Mouse (Mus musculus): ENCODE results near the gene Nfkbiz. TPM values are rescaled to one million over a fixed set of nuclear protein-coding genes. Genes with fewer than 3 reads are reported as not detected.
"Not testable (repeated sequence)": the region's sequence is repeated elsewhere in the genome, so short reads cannot be mapped to it uniquely, and the experiment has no call there.

Gene Nfkbiz
- polyA plus RNA-seq, 1 experiment from 2014 or later: 7.8 TPM

GRCm38 (mm10) chr16:55863149-55863815 is 24.6 kb upstream of the Nfkbiz start:
- Histone ChIP-seq H3K9me3 (ENCODE audit: control insufficient read depth) (no peaks in the 10 kb centered on the region), H3K4me3 (ENCODE audit: low read depth, low read length) (no peak overlapping the region), H3K27ac (ENCODE audit: low read depth, low read length) (no peak overlapping the region), H3K36me3 (ENCODE audit: control insufficient read depth, insufficient read depth) (no peaks in the 10 kb centered on the region), H3K27me3 (replicated peaks; ENCODE audit: control insufficient read depth, insufficient read depth, low read length) (no peaks in the 10 kb centered on the region), H3K4me1 (replicated peaks; ENCODE audit: control insufficient read depth, insufficient read depth, low read length) (no peaks in the 10 kb centered on the region), H3K9ac (ENCODE audit: low read depth, low read length) (no peak overlapping the region), H3K4me2 (replicated peaks; ENCODE audit: low read depth) (0 out of 2 replicates have a peak overlapping the region, but pooled peaks have one; percentile 27)
- peak; percentile 99 for TF ChIP-seq CTCF (IDR thresholded peaks at IDR 0.05; ENCODE audit: low read depth)
- 21% methylated on average over 7 of the region's 7 CpGs for WGBS
- ATAC-seq: no peak

DNA sequence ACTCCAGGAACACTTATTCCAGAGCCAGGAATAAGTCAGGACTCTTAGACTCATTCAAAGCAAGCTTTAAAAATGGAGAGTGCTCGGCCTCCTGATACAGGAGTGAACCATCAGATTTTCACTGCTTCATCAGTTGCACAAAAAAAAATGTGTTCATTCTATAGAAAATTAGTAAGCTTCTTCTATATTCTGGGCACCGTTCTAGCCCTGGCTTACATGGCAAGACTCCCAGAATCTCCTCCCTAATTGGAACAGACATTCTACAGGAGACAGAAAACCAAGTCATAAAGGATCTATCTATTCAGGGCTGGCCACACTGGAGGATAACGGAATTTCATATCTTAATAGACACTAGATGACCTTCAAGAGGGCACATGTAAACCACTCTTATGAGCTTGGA is 22.4 kb upstream of the Nfkbiz start:
- H3K4me1 ChIP-seq (replicated peaks; ENCODE audit: control insufficient read depth, insufficient read depth, low read length): no peaks in the 10 kb centered on the region
- 85% methylated on average over 3 of the region's 3 CpGs for WGBS
- no peak overlapping the region for H3K27ac ChIP-seq (ENCODE audit: low read depth, low read length)
- no peak for TF ChIP-seq CTCF (IDR thresholded peaks at IDR 0.05; ENCODE audit: low read depth)
- H3K4me3 ChIP-seq (ENCODE audit: low read depth, low read length): no peak overlapping the region
- no peaks in the 10 kb centered on the region for H3K9me3 ChIP-seq (ENCODE audit: control insufficient read depth)
- 0 out of 2 replicates have a peak, but pooled peaks cover 3% of the 10 kb centered on the region for H3K36me3 ChIP-seq (ENCODE audit: control insufficient read depth, insufficient read depth)
- H3K27me3 ChIP-seq (replicated peaks; ENCODE audit: control insufficient read depth, insufficient read depth, low read length): no peaks in the 10 kb centered on the region
- no peak for ATAC-seq
- H3K4me2 ChIP-seq (replicated peaks; ENCODE audit: low read depth): no peak overlapping the region
- no peak overlapping the region for H3K9ac ChIP-seq (ENCODE audit: low read depth, low read length)

DNA sequence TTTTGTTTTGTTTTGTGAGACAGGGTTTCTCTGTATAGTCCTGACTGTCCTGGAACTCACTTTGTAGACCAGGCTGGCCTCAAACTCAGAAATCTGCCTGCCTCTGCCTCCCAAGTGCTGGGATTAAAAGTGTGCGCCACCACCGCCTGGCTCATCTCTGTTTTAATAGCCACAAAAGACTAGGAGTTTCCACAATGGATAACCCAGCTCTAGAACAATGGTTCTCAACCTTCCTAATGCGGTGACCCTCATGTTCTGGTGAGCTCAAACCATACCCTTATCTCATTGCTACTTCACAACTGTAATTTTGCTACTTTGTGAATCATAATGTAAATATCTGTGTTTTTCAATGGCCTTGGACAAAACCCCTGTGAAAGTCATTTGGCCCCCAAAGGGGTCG is 20.7 kb upstream of the Nfkbiz start:
- H3K27ac ChIP-seq (ENCODE audit: low read depth, low read length); H3K9ac ChIP-seq (ENCODE audit: low read depth, low read length); H3K27me3 ChIP-seq (replicated peaks; ENCODE audit: control insufficient read depth, insufficient read depth, low read length); H3K4me1 ChIP-seq (replicated peaks; ENCODE audit: control insufficient read depth, insufficient read depth, low read length); H3K4me3 ChIP-seq (ENCODE audit: low read depth, low read length); H3K36me3 ChIP-seq (ENCODE audit: control insufficient read depth, insufficient read depth); ATAC-seq; H3K9me3 ChIP-seq (ENCODE audit: control insufficient read depth); H3K4me2 ChIP-seq (replicated peaks; ENCODE audit: low read depth): not testable (repeated sequence)
- 89% methylated on average over 4 of the region's 4 CpGs for WGBS

GRCm38 (mm10) chr16:55858465-55858864 is 19.8 kb upstream of the Nfkbiz start:
- WGBS: 64% methylated on average over 6 of the region's 6 CpGs
- 0 out of 2 replicates have a peak, but pooled peaks cover 3% of the 10 kb centered on the region for H3K36me3 ChIP-seq (ENCODE audit: control insufficient read depth, insufficient read depth)
- H3K27ac ChIP-seq (ENCODE audit: low read depth, low read length): no peak overlapping the region
- no peaks in the 10 kb centered on the region for H3K4me1 ChIP-seq (replicated peaks; ENCODE audit: control insufficient read depth, insufficient read depth, low read length)
- no peak overlapping the region for H3K4me2 ChIP-seq (replicated peaks; ENCODE audit: low read depth)
- no peak overlapping the region for H3K9ac ChIP-seq (ENCODE audit: low read depth, low read length)
- TF ChIP-seq CTCF (IDR thresholded peaks at IDR 0.05; ENCODE audit: low read depth): peak; percentile 77
- no peaks in the 10 kb centered on the region for H3K9me3 ChIP-seq (ENCODE audit: control insufficient read depth)
- peak; percentile 57; the same call in 1 of the 2 replicates for ATAC-seq
- H3K27me3 ChIP-seq (replicated peaks; ENCODE audit: control insufficient read depth, insufficient read depth, low read length): no peaks in the 10 kb centered on the region
- H3K4me3 ChIP-seq (ENCODE audit: low read depth, low read length): no peak overlapping the region

DNA sequence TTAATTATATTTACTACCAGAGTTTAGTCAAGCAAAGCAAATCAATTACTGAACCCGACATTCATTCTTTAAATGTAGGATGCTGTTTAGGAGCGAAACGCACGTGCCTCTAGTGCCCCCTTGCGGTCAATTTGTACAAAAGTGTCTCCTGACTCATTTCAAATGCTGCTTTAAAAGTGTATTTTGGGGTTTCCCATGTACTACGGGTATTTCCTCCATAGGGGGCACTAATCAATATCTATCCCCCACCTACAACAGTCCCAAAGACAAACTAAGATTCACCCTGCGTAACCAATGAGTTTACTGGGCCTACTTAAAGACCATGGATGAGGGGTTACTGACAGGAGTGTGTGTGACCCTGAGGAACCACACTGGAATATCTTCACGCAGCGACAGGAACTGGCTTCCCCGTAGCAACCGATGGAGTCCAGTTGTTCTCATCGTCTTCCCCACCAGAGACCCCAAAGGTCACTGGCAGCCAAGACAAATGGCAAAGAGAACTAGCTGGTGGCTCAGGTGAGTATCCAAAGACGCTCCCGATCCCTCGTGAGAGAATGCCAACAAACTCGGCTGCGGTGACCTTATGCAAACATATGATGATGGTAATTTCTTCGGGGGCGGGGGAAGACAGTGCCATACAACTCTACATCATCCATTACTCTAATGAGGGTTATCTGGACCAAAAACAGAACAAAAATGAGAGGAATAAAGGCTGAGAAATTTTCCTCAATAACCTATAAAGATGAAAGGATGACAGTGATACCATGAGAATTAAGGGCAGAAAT is 14.4 kb upstream of the Nfkbiz start:
- Histone ChIP-seq H3K27ac (ENCODE audit: low read depth, low read length) (no peak overlapping the region), H3K4me1 (replicated peaks; ENCODE audit: control insufficient read depth, insufficient read depth, low read length) (no peaks in the 10 kb centered on the region), H3K9ac (ENCODE audit: low read depth, low read length) (no peak overlapping the region), H3K4me3 (ENCODE audit: low read depth, low read length) (no peak overlapping the region), H3K4me2 (replicated peaks; ENCODE audit: low read depth) (no peak overlapping the region), H3K9me3 (ENCODE audit: control insufficient read depth) (no peaks in the 10 kb centered on the region), H3K27me3 (replicated peaks; ENCODE audit: control insufficient read depth, insufficient read depth, low read length) (no peaks in the 10 kb centered on the region), H3K36me3 (ENCODE audit: control insufficient read depth, insufficient read depth) (0 out of 2 replicates have a peak, but pooled peaks cover 3% of the 10 kb centered on the region)
- ATAC-seq: peak; percentile 22; the same call in 1 of the 2 replicates
- 51% methylated on average over 19 of the region's 19 CpGs for WGBS
- TF ChIP-seq CTCF (IDR thresholded peaks at IDR 0.05; ENCODE audit: low read depth): peak; percentile 97

- no peak for ATAC-seq
- H3K9me3 ChIP-seq (ENCODE audit: control insufficient read depth): no peaks in the 10 kb centered on the region
- no peak for TF ChIP-seq CTCF (IDR thresholded peaks at IDR 0.05; ENCODE audit: low read depth)
- no peak overlapping the region for H3K27ac ChIP-seq (ENCODE audit: low read depth, low read length)
- H3K27me3 ChIP-seq (replicated peaks; ENCODE audit: control insufficient read depth, insufficient read depth, low read length): no peaks in the 10 kb centered on the region
- no peak overlapping the region for H3K4me3 ChIP-seq (ENCODE audit: low read depth, low read length)
- 42% methylated on average over 4 of the region's 4 CpGs for WGBS
- no peak overlapping the region for H3K4me2 ChIP-seq (replicated peaks; ENCODE audit: low read depth)
- no peaks in the 10 kb centered on the region for H3K4me1 ChIP-seq (replicated peaks; ENCODE audit: control insufficient read depth, insufficient read depth, low read length)
- H3K36me3 ChIP-seq (ENCODE audit: control insufficient read depth, insufficient read depth): 0 out of 2 replicates have a peak, but pooled peaks cover 3% of the 10 kb centered on the region
- H3K9ac ChIP-seq (ENCODE audit: low read depth, low read length): no peak overlapping the region
Observed at GRCm38 (mm10) chr16:55852515-55852914, 13.8 kb upstream of the Nfkbiz start.

Measured in intestine, postnatal 0 days (tissue).